Mouse (Mus musculus) lung, adult 2 months (tissue): ENCODE data around the gene Myoc. TPM values are rescaled to one million over a fixed set of nuclear protein-coding genes. Genes with fewer than 3 reads are reported as not detected.
"Not testable (repeated sequence)": the region's sequence is repeated elsewhere in the genome, so short reads cannot be mapped to it uniquely, and the experiment has no call there.

ENCODE experiments used
- DNase-seq: peaks from one replicate; pipeline ENCODE4 v3.0.0; 2022
- H3K4me1 ChIP-seq: fragments of 200-500 bp; 2 replicates; pipeline ENCODE4 v1.6.1; 2011; ENCODE audit warnings: low read length; ENCODE audit not compliant: control insufficient read depth, insufficient read depth
- H3K4me3 ChIP-seq: fragments of 200-500 bp; replicated peaks from 2 replicates; pipeline ENCODE3; 2011; ENCODE audit warnings: low read depth, mild to moderate bottlenecking, control low read depth, low read length; ENCODE audit errors: extremely low read depth
- CTCF ChIP-seq: fragments of 200-500 bp; IDR thresholded peaks from 2 replicates; pipeline ENCODE4 v1.5.1; 2011; ENCODE audit warnings: mild to moderate bottlenecking, low read length, control low read depth; ENCODE audit not compliant: insufficient read depth
- POLR2A ChIP-seq: fragments of 200-500 bp; IDR thresholded peaks from 2 replicates; pipeline ENCODE4 v1.6.1; 2011; ENCODE audit warnings: low read depth, mild to moderate bottlenecking, control low read depth, low read length, borderline replicate concordance; ENCODE audit errors: extremely low read depth
- WGBS: fragments of 180-500 bp; shearing (Covaris S2); methylation state at CpG from one replicate; pipeline ENCODE4 v1.1.7; 2018; 5-methylcytosine and 5-hydroxymethylcytosine counted together
- polyA plus RNA-seq: library from polyadenylated mRNA; depleted of rRNA; stranded (reverse); fragments of >200 nt; gene quantifications from 2 replicates; pipeline ENCODE4 v1.2.3, GENCODE M21; 2012

The Myoc gene
- polyA plus RNA-seq, 1 experiment, result 1.3 TPM

DNA sequence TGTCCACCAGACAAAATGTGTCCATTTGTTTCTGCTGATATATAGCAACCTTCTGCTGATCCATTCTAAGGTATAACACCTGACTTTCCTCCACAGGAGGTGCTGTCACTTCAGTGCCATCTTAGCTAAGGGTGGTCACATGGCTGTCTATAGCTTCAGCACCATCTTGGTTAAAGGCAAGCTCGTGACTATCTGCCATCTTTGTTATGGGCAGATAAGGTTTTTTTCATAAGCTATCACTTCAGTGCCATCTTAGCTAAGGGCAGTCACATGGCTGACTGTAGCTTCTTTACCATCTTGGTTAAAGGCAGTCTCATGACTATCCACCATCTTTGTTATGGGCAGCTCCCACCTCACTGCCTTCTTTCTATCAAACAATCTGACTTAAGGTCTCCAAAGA lies 23.4 kb upstream of the Myoc start:
- H3K4me3 ChIP-seq, result no peak overlapping the region
- WGBS, result 70% methylated on average over 1 of the region's 1 CpGs
- DNase-seq, result no peak

DNA sequence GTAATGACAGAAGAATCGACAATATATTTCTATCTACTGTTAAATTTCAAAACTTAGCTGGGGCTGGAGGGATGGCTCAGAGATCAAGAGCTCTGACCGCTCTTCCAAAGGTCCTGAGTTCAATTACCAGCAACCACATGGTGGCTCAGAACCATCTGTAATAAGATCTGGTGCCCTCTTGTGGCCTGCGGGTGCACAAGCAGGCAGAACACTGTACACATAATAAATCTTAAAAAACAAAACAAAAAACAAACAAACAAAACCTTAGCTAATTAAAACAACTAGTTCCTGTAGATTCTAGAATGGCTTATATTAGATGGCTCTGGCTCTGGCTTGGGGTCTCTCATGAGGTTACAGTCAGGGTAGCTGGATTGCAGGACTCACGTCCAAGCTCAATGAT lies 18.5 kb upstream of the Myoc start:
- 75% methylated on average over 4 of the region's 4 CpGs for WGBS
- Histone ChIP-seq H3K4me3 (no peak overlapping the region), H3K4me1 (no peaks in the 10 kb centered on the region)
- TF ChIP-seq POLR2A (no peak), CTCF (peak; percentile 58)
- no peak for DNase-seq

More for the DNA sequence above, 23.4 kb upstream of the Myoc start:
- TF ChIP-seq CTCF (no peak), POLR2A (no peak)
- no peaks in the 10 kb centered on the region for H3K4me1 ChIP-seq

DNA sequence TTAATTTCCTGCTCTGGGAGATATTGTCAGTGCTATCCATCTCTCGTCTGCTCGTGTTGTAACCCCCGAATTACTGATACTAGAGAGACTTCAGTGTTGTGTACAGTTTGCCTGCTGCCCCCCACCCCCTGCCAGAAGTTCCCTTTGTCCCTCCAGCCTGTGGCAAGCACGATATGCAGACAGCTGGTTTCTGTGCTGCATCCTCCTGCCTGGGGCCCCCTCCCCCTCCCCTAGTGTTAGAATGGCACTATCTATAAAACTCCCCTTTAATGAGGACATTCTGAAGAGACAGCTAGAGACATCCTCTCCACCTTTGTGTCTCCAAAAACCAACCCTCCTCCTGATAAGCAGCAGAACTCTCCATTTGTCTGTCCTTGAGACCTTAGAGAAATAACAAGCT lies 15.1 kb upstream of the Myoc start:
- H3K4me3 ChIP-seq, result no peak overlapping the region
- no peaks in the 10 kb centered on the region for H3K4me1 ChIP-seq
- 36% methylated on average over 4 of the region's 4 CpGs for WGBS
- DNase-seq, result no peak
- TF ChIP-seq POLR2A, result no peak
- no peak for TF ChIP-seq CTCF

DNA sequence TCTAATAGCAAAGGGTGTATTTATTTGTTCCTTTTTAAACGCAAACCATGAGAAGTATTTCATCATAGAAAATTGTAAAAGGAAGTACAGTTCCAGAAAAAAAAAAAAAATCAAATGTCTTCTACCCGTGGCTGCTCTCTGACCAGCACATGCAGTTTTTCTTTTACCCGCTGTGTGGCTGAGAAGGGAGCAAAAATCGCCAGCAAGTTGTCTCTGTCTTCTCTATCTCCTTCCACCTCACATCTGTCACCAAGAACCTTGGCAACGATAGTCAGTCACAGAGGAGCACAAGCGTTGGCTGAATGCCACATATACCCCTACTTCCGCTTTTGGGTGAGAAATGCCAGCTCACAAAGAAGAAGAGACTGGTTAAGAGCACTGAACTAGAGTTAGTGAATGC lies 13.7 kb upstream of the Myoc start:
- Histone ChIP-seq H3K4me1 (no peaks in the 10 kb centered on the region), H3K4me3 (no peak overlapping the region)
- 20% methylated on average over 7 of the region's 7 CpGs for WGBS
- no peak for DNase-seq
- TF ChIP-seq CTCF, result no peak
- no peak for TF ChIP-seq POLR2A

DNA sequence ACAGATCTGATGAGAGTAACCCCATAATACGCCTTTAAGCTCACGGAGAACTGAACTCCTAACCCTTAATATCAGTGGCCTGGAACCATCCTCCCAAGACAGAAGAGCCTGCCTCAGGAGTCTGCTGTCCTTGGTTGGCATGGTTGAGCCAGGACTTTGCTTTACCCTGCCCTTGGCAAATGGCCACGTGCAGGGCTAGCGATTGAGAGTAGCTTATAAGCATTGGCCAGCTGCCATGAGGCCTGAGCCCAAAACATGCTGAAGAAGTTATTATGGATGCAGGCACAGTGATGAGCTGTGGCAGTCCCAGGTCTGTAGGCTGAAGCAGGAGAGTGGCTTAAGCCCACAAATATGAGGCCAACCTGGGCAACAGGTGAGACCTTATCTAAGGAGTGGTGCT lies 11.1 kb upstream of the Myoc start:
- WGBS, result 71% methylated on average over 4 of the region's 4 CpGs
- H3K4me3 ChIP-seq, DNase-seq, H3K4me1 ChIP-seq: not testable (repeated sequence)

DNA sequence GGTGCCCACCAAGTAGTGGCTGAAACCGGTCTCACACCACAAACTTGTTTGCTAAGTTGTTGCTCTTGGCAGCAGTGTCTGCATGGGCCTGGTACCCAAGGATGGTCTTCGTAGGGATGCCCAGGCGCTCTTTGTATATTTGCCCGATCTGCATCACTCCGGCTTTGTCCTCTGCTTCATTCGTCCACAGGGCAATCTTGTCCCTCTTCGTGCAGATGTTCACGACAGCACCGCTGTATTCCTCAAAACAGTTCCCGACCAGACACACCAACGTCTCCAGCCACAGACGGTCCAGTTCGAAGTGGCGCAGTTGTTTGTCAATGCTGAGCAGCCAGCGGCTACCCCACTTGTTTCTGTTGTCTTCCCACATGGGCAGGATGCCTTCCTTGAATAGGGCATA lies 10.6 kb upstream of the Myoc start:
- 94% methylated on average over 15 of the region's 15 CpGs for WGBS
- not testable (repeated sequence) for DNase-seq, H3K4me3 ChIP-seq

DNA sequence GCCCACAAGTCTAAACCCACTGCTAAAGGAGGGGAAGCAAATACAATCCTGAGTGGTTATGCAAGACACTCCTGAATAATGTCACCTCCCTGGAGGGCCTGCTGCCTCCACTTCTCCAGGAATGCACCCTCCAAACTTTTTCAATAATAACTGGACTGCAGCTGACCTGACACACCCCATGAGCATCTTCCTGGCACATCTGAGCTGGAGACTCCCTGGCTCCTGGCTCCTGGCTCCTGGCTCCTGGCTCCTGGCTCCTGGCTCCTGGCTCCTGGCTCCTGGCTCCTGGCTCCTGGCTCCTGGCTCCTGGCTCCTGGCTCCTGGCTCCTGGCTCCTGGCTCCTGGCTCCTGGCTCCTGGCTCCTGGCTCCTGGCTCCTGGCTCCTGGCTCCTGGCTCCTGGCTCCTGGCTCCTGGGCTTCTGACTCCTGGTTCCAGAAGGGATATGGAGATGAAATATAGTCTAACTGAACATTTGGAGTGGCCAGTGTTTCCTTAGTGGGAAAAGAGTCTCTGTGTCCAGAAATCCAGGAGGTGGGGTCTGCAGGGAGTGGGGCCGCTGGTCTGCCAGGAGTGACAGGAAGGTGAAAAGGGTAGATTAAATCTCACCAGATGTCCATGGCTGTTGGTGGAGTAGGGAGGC lies 3.5 kb upstream of the Myoc start:
- H3K4me3 ChIP-seq, DNase-seq, H3K4me1 ChIP-seq: not testable (repeated sequence)
- 41% methylated on average over 1 of the region's 1 CpGs for WGBS

More for the DNA sequence above, 10.6 kb upstream of the Myoc start:
- not testable (repeated sequence) for H3K4me1 ChIP-seq

DNA sequence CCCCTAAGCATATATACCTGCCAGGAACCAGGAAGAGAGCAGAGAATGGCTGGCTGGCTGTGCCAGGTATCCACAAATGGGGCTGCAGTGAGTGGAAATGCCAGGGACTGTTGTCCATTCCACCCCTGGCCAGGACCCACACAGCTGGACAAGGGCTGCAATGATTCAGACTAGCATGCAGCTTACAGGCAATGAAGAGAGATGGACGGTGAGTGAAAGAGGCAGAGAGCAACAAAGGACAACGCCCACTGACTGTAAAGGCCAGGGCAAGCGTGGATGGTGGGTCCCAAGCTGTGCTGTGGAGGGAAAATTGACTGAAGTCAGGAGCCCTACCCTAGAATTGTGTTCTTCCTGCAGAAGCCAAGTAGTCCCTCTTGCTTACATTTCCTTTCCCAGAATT lies 2.4 kb upstream of the Myoc start:
- TF ChIP-seq POLR2A (no peak), CTCF (no peak)
- no peak overlapping the region for H3K4me3 ChIP-seq
- WGBS, result 70% methylated on average over 3 of the region's 3 CpGs
- DNase-seq, result no peak
- H3K4me1 ChIP-seq, result peaks cover 2% of the 10 kb centered on the region; the same call in 1 of the 2 replicates

DNA sequence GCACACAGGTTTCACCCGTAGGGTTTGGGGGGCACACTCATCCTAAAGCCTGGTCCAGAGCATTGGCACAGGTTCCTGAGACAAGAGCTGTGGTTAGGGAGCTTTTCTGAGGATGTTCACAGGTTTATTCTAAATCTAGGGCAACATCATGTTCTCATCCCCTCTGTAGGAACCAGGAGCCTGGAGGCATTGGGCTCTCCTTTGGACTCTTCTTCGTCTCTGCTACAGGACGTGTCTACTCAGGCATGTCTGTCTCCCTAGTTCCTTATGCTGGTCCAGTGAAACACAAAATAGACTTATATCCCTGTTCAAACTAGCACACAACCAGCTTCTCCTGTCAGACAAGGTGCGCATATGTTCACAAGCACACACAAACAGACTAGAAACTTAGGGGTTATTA lies 420 bp upstream of the Myoc start:
- TF ChIP-seq CTCF, result no peak
- TF ChIP-seq POLR2A, result no peak
- Histone ChIP-seq H3K4me1 (peaks cover 2% of the 10 kb centered on the region; the same call in 1 of the 2 replicates), H3K4me3 (no peak overlapping the region)
- 90% methylated on average over 4 of the region's 4 CpGs for WGBS
- DNase-seq, result no peak

DNA sequence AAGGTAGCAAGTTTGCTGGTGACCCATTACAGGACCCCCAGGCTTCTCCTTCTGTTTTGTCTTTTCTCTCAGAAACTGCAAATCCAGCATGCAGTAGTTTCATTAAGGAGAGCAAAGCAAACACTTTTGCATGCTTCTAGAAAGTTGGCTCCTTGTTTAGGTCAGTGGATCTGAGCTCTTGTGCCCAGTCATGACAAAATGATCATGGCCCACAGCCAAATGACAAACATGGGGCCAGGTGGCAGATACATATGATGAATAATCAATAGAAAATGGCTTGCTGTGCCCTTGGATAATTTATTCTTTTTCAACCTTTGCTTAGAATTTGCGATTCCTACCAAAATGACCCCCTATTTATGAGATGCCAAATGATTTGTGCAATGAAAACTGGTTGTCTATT lies 906 bp downstream of the Myoc start:
- DNase-seq, result no peak
- no peak overlapping the region for H3K4me3 ChIP-seq
- WGBS, result 91% methylated on average over 1 of the region's 1 CpGs
- no peak for TF ChIP-seq CTCF
- no peak for TF ChIP-seq POLR2A
- peaks cover 5% of the 10 kb centered on the region for H3K4me1 ChIP-seq

DNA sequence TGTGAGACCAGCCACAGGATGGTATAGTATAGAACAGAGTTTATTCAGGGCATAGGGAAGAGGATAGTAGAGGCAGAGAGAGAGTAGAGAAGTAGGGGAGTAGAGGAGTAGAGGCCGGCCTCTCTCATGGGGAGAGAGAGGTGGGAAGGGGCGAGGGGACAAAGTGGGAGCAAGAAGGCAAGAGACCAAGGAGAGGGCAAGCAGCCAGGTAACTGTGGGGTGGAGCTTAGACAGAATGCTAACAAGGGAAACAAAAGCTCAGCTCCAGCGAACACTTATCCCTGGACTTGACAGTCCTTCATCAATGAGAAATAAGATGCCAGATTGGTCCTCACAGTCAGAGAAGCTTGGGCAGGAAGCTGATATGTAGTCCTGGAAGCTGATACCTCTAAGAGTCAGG lies 3.6 kb downstream of the Myoc start:
- WGBS, result 76% methylated on average over 3 of the region's 3 CpGs
- DNase-seq, result no peak
- Histone ChIP-seq H3K4me3 (no peak overlapping the region), H3K4me1 (peaks cover 5% of the 10 kb centered on the region)
- TF ChIP-seq POLR2A (no peak), CTCF (no peak)
